Mouse (Mus musculus) liver, embryonic 11.5 days (tissue): ENCODE data around the gene Nkd2. TPM values are rescaled to one million over a fixed set of nuclear protein-coding genes. Genes with fewer than 3 reads are reported as not detected.

Source experiments
- ATAC-seq: fragments of 200-750 bp; cut with Nextera tagmentation; replicated peaks from 2 replicates; pipeline ENCODE4 v1.8.0; 2017; ENCODE audit warnings: moderate number of reproducible peaks, mild to moderate bottlenecking, moderate TSS enrichment, moderate library complexity; ENCODE audit not compliant: low FRiP score
- DNase-seq: peaks from one replicate; pipeline ENCODE4 v3.0.0-alpha.2; 2017; ENCODE audit warnings: low spot score
- H3K27ac ChIP-seq: fragments of 300-500 bp; sonication (generic); 2 replicates; pipeline ENCODE4 v1.5.1; 2014; ENCODE audit warnings: mild to moderate bottlenecking, low read depth, low read length, control low read depth
- H3K27me3 ChIP-seq: fragments of 300-500 bp; sonication (generic); replicated peaks from 2 replicates; pipeline ENCODE4 v1.6.1; 2014; ENCODE audit warnings: low read length, mixed read lengths; ENCODE audit not compliant: control insufficient read depth, insufficient read depth
- H3K36me3 ChIP-seq: fragments of 300-500 bp; sonication (generic); 2 replicates; pipeline ENCODE4 v1.6.1; 2014; ENCODE audit warnings: mild to moderate bottlenecking, low read length, moderate library complexity, mixed read lengths; ENCODE audit not compliant: control insufficient read depth, insufficient read depth
- H3K4me1 ChIP-seq: fragments of 300-500 bp; sonication (generic); replicated peaks from 2 replicates; pipeline ENCODE4 v1.6.1; 2014; ENCODE audit warnings: low read length, mixed read lengths; ENCODE audit not compliant: control insufficient read depth, insufficient read depth
- H3K4me2 ChIP-seq: fragments of 300-500 bp; sonication (generic); 2 replicates; pipeline ENCODE4 v1.6.1; 2014; ENCODE audit warnings: mild to moderate bottlenecking, control low read depth, moderate library complexity
- H3K4me3 ChIP-seq: fragments of 300-500 bp; sonication (generic); 2 replicates; pipeline ENCODE4 v1.5.1; 2014; ENCODE audit warnings: low read depth, low read length, control low read depth
- H3K9ac ChIP-seq: fragments of 300-500 bp; sonication (generic); 2 replicates; pipeline ENCODE4 v1.6.1; 2014; ENCODE audit warnings: low read depth, low read length, control low read depth
- H3K9me3 ChIP-seq: fragments of 300-500 bp; sonication (generic); 2 replicates; pipeline ENCODE4 v1.6.1; 2016; ENCODE audit warnings: low read length, inconsistent platforms, mixed read lengths; ENCODE audit not compliant: control insufficient read depth
- WGBS: fragments of 180-500 bp; shearing (Covaris S2); extraction: QIAGEN DNeasy Blood & Tissue Kit; methylation state at CpG from one replicate; pipeline ENCODE4 v1.1.7; 2014; 5-methylcytosine and 5-hydroxymethylcytosine counted together
- polyA plus RNA-seq: library from polyadenylated mRNA; unstranded; fragments of >200 nt; fragmentation: Nextera tagmentation; extraction: Ambion mirVana; gene quantifications from 2 replicates; pipeline ENCODE4 v1.2.1, GENCODE M21; 2014

Nkd2 gene
- polyA plus RNA-seq, 1 experiment from 2014 or later, result 1.4 TPM

- Histone ChIP-seq H3K9me3 (no peaks in the 10 kb centered on the region), H3K4me3 (no peak overlapping the region), H3K27ac (no peak overlapping the region), H3K4me2 (no peak overlapping the region), H3K9ac (no peak overlapping the region), H3K27me3 (no peaks in the 10 kb centered on the region), H3K4me1 (no peaks in the 10 kb centered on the region), H3K36me3 (no peaks in the 10 kb centered on the region)
- ATAC-seq (no peak), DNase-seq (no peak)
- 83% methylated on average over 8 of the region's 8 CpGs for WGBS
Measured at GRCm38 (mm10) chr13:73827243-73827642, 20.2 kb downstream of the Nkd2 start.

GRCm38 (mm10) chr13:73823711-73824110, 23.7 kb downstream of the Nkd2 start:
- no peak for ATAC-seq
- H3K9ac ChIP-seq, result no peak overlapping the region

DNA sequence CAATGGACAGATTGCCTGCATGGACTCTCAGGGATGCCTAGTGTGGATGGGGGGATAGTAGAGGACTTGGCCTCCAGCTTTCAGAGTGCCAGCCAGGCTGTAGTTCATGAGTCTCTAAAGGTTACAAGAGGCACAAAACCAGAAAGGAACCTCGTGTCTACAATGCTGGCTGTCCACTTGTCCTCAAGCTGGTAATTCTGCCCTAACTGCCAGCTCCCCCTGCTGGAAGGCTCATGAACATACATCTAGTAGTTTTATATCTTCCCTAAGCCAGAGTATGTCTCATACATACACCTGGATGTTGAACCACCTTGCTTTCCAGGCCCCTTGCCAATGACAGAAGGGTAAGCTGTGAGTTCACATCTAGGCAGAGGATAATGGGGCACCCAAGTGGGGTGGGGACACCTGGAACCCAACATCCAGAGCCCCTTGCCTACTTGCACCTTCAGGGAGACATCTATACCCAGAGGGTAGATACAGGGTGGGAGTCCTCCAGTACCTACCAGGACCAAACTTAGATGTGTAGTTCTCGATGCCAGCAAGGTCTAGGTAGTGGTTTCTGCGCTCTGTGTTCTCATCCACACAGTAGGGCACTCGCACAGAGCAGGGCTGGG, 25.1 kb downstream of the Nkd2 start:
- 49% methylated on average over 4 of the region's 4 CpGs for whole genome bisulfite sequencing
- H3K9ac ChIP-seq, result no peak overlapping the region
- no peaks in the 10 kb centered on the region for H3K27me3 ChIP-seq
- H3K36me3 ChIP-seq, result no peaks in the 10 kb centered on the region
- H3K27ac ChIP-seq, result no peak overlapping the region
- H3K4me3 ChIP-seq, result no peak overlapping the region
- ATAC-seq (no peak; the same call in 1 of the 2 replicates), DNase-seq (no peak)
- H3K9me3 ChIP-seq, result no peaks in the 10 kb centered on the region
- H3K4me1 ChIP-seq, result no peaks in the 10 kb centered on the region
- H3K4me2 ChIP-seq, result no peak overlapping the region

More at GRCm38 (mm10) chr13:73823711-73824110, 23.7 kb downstream of the Nkd2 start:
- Histone ChIP-seq H3K4me2 (no peak overlapping the region), H3K27me3 (no peaks in the 10 kb centered on the region), H3K4me3 (no peak overlapping the region), H3K9me3 (no peaks in the 10 kb centered on the region), H3K36me3 (no peaks in the 10 kb centered on the region), H3K4me1 (no peaks in the 10 kb centered on the region), H3K27ac (no peak overlapping the region)
- 60% methylated on average over 6 of the region's 6 CpGs for WGBS
- DNase-seq, result no peak

DNA sequence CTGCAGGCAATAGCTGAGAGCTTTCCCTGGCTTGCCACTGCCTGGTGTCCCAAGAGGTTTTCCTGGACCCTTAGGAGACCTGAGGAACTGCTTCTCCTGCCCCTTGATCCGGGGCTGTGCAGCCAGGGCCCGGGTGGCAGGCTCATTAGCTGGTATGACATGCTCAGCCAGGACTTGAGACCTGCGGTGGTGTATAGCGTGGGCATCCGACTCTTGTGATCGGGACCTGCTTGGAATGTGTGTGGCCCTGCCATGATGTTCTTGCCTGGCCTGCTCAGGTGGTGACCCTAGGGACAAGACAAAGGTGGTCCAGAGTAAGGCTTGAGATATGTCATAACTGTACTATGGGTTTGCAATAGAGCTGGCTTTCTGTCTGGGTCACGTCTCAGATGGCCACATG, 26.2 kb downstream of the Nkd2 start:
- H3K9me3 ChIP-seq, result no peaks in the 10 kb centered on the region
- no peaks in the 10 kb centered on the region for H3K36me3 ChIP-seq
- no peak overlapping the region for H3K9ac ChIP-seq
- no peak for ATAC-seq
- H3K27me3 ChIP-seq, result no peaks in the 10 kb centered on the region
- no peak overlapping the region for H3K27ac ChIP-seq
- 78% methylated on average over 7 of the region's 7 CpGs for WGBS
- no peak overlapping the region for H3K4me3 ChIP-seq
- H3K4me1 ChIP-seq, result no peaks in the 10 kb centered on the region
- no peak overlapping the region for H3K4me2 ChIP-seq
- DNase-seq, result no peak

GRCm38 (mm10) chr13:73818921-73819320, 28.5 kb downstream of the Nkd2 start:
- WGBS, result 74% methylated on average over 3 of the region's 3 CpGs
- Histone ChIP-seq H3K4me3 (no peak overlapping the region), H3K9ac (no peak overlapping the region), H3K36me3 (peaks cover 6% of the 10 kb centered on the region; the same call in 1 of the 2 replicates), H3K4me1 (no peaks in the 10 kb centered on the region), H3K4me2 (no peak overlapping the region), H3K27me3 (no peaks in the 10 kb centered on the region), H3K27ac (no peak overlapping the region), H3K9me3 (no peaks in the 10 kb centered on the region)
- ATAC-seq, result no peak
- no peak for DNase-seq

DNA sequence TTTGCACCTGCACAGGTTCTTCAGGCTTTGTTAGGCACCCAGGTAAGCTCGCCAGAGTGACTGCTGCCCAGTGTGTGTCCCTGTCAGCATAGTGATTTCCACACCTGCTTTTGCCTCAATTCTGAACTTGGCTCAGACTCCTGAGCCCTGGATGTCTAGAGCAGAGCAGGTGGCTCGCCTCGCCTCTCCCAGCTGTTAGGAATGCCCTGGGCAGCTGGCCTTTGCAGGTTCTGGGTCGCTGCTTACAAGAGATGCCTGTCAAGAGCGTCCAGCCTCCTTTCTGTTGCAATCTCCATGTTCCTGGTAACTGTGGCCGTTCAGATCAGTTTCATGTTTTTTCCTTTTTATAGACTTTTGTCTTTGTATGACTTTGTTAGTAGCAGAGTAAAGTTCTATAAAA, 31.1 kb downstream of the Nkd2 start:
- no peak overlapping the region for H3K4me2 ChIP-seq
- ATAC-seq, result no peak
- no peak overlapping the region for H3K9ac ChIP-seq
- H3K27me3 ChIP-seq, result no peaks in the 10 kb centered on the region
- no peaks in the 10 kb centered on the region for H3K4me1 ChIP-seq
- H3K27ac ChIP-seq, result no peak overlapping the region
- no peaks in the 10 kb centered on the region for H3K9me3 ChIP-seq
- no peak overlapping the region for H3K4me3 ChIP-seq
- H3K36me3 ChIP-seq, result peaks cover 8% of the 10 kb centered on the region; the same call in 1 of the 2 replicates
- no peak for DNase-seq
- 81% methylated on average over 6 of the region's 6 CpGs for WGBS

DNA sequence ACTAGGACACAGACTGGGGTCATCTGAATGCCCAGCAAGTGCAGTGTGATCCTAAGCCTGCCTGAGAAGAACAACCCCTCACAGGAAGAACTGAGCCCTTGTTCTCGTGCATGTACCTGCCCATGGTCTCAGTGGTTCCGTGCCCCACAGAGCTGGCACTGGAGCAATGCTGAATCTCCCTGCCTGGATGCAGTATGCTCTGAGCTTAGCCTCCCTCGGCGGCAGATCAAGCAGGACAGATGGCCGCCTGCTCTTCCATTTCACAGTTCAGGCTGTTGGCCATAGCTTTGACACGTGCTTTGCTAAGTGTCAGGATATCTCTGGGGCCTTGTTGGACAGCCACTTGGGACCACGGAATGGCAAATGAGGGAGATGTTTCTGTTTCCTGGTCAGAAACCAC, 33.2 kb downstream of the Nkd2 start:
- peaks cover 16% of the 10 kb centered on the region; the same call in 1 of the 2 replicates for H3K36me3 ChIP-seq
- DNase-seq (no peak), ATAC-seq (no peak)
- WGBS, result 89% methylated on average over 7 of the region's 7 CpGs
- H3K9me3 ChIP-seq, result no peaks in the 10 kb centered on the region
- no peak overlapping the region for H3K27ac ChIP-seq
- no peak overlapping the region for H3K4me3 ChIP-seq
- no peaks in the 10 kb centered on the region for H3K4me1 ChIP-seq
- no peaks in the 10 kb centered on the region for H3K27me3 ChIP-seq
- no peak overlapping the region for H3K9ac ChIP-seq
- no peak overlapping the region for H3K4me2 ChIP-seq

- DNase-seq (no peak), ATAC-seq (no peak)
- Histone ChIP-seq H3K9me3 (no peaks in the 10 kb centered on the region), H3K9ac (no peak overlapping the region), H3K4me1 (no peaks in the 10 kb centered on the region), H3K36me3 (peaks cover 25% of the 10 kb centered on the region; the same call in 1 of the 2 replicates), H3K27me3 (no peaks in the 10 kb centered on the region), H3K27ac (no peak overlapping the region), H3K4me3 (no peak overlapping the region), H3K4me2 (no peak overlapping the region)
- 85% methylated on average over 3 of the region's 3 CpGs for WGBS
Measured at GRCm38 (mm10) chr13:73812936-73813335, 34.5 kb downstream of the Nkd2 start.

GRCm38 (mm10) chr13:73804914-73805313, 42.5 kb downstream of the Nkd2 start:
- 90% methylated on average over 5 of the region's 5 CpGs for WGBS
- H3K27ac ChIP-seq, result no peak overlapping the region

More at GRCm38 (mm10) chr13:73804914-73805313, 42.5 kb downstream of the Nkd2 start:
- Histone ChIP-seq H3K9ac (no peak overlapping the region), H3K36me3 (peaks cover 25% of the 10 kb centered on the region), H3K27me3 (no peaks in the 10 kb centered on the region), H3K4me2 (no peak overlapping the region), H3K4me1 (no peaks in the 10 kb centered on the region), H3K9me3 (no peaks in the 10 kb centered on the region), H3K4me3 (no peak overlapping the region)
- no peak for DNase-seq
- no peak for ATAC-seq
